Mouse (Mus musculus) megakaryocyte, embryonic 14.5 days (primary cell): Measurements from ENCODE around the gene Bpifb6.

Source experiments
- FLI1 ChIP-seq: IDR thresholded peaks from 2 replicates; pipeline ENCODE4 v1.6.1; 2012; ENCODE audit warnings: low read length, inconsistent platforms, mixed read lengths
- GATA1 ChIP-seq: IDR thresholded peaks from 3 replicates; pipeline ENCODE4 v1.6.1; 2012; ENCODE audit warnings: mixed read lengths, low read length, inconsistent platforms, borderline replicate concordance

DNA sequence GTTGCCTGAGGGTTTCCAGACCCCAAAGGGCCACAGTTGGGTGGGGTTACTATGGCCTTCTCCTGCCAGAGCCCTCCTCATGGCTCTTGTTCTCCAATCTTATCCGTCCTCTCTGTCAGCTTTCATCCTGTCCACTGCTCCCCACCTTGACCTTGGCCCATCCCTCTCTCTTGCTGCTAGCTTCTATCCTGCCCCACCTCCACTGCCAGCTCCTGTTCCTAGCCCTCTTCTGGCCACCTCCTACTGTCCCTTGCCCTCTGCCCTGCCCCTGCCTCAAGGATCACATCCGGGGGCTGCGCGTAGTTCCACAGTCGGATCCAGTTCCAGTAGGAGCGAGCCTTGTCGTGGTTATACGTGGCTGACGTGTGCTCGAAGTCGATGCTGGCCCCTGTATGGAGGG lies 39.9 kb upstream of the Bpifb6 start:
- no peak for TF ChIP-seq GATA1
- no peak for TF ChIP-seq FLI1
